Mouse (Mus musculus): ENCODE measurements around the gene Otx1. TPM values are rescaled to one million over a fixed set of nuclear protein-coding genes. Genes with fewer than 3 reads are reported as not detected.

Gene Otx1
- not detected in 2 replicates for polyA plus RNA-seq (2012; rRNA removed)

GRCm38 (mm10) chr11:22002783-22003340 lies at the start of gene Otx1:
TSS of gene Otx1 (minus strand) at chr11:22002897.

Data from liver, embryonic 18 days (tissue).